Mouse (Mus musculus) activated CD4-positive, CD25-positive, alpha-beta regulatory T cell, adult 4 months (primary cell): ENCODE measurements around the gene Slc25a27. TPM values are rescaled to one million over a fixed set of nuclear protein-coding genes. Genes with fewer than 3 reads are reported as not detected.
A peak's percentile ranks its signal among the peaks of the same experiment; 100 is the strongest.

Experiments used
- ATAC-seq: one replicate; pipeline ENCODE4 v1.8.0; 2017
- polyA plus RNA-seq, 2 experiments: library from polyadenylated mRNA; unstranded; fragments of 100-300 nt; shearing (Covaris generic); gene quantifications; one replicate each; pipeline ENCODE4 v1.2.1; 2017

The Slc25a27 gene
- polyA plus RNA-seq, 2 experiments from 2014 or later = 2.6 TPM

- ATAC-seq = no peak
Observed at GRCm38 (mm10) chr17:43645136-43645535, 21.9 kb downstream of the Slc25a27 start.

GRCm38 (mm10) chr17:43644375-43644774, 22.6 kb downstream of the Slc25a27 start:
- no peak for ATAC-seq

GRCm38 (mm10) chr17:43643191-43643590, 23.8 kb downstream of the Slc25a27 start:
- no peak for ATAC-seq

- no peak for ATAC-seq
Observed at GRCm38 (mm10) chr17:43640825-43641224, 26.2 kb downstream of the Slc25a27 start.

GRCm38 (mm10) chr17:43637146-43637545, 29.9 kb downstream of the Slc25a27 start:
- no peak for ATAC-seq

- ATAC-seq = no peak
Observed at GRCm38 (mm10) chr17:43630427-43630760, 36.6 kb downstream of the Slc25a27 start.

GRCm38 (mm10) chr17:43629496-43630426, 37.3 kb downstream of the Slc25a27 start, which contains the start of gene Tdrd6:
Tdrd6 (minus strand) TSS chr17:43630299.
- ATAC-seq = no peak

GRCm38 (mm10) chr17:43629026-43629495, 38.0 kb downstream of the Slc25a27 start:
- ATAC-seq = no peak

- ATAC-seq = no peak
Observed at GRCm38 (mm10) chr17:43628246-43628645, 38.8 kb downstream of the Slc25a27 start.

GRCm38 (mm10) chr17:43622076-43622475, 44.9 kb downstream of the Slc25a27 start:
- ATAC-seq = no peak

GRCm38 (mm10) chr17:43619156-43619555, 47.9 kb downstream of the Slc25a27 start:
- no peak for ATAC-seq

- ATAC-seq = no peak
Observed at GRCm38 (mm10) chr17:43612221-43612620, 54.8 kb downstream of the Slc25a27 start.

GRCm38 (mm10) chr17:43611586-43611985, 55.4 kb downstream of the Slc25a27 start:
- ATAC-seq = peak; percentile 36

GRCm38 (mm10) chr17:43606704-43607103, 60.3 kb downstream of the Slc25a27 start:
- no peak for ATAC-seq

GRCm38 (mm10) chr17:43598706-43599105, 68.3 kb downstream of the Slc25a27 start:
- ATAC-seq = no peak

GRCm38 (mm10) chr17:43597742-43598141, 69.3 kb downstream of the Slc25a27 start:
- ATAC-seq = no peak

GRCm38 (mm10) chr17:43592296-43593291, 74.4 kb downstream of the Slc25a27 start:
- no peak for ATAC-seq

Other genes starting within 250 kb of the Slc25a27 start
- not detected for gene Mep1a, start 164.4 kb downstream of the Slc25a27 start, polyA plus RNA-seq
- not detected for gene Ankrd66, start 123.6 kb downstream of the Slc25a27 start, polyA plus RNA-seq
- gene Pla2g7, start 99.1 kb downstream of the Slc25a27 start, polyA plus RNA-seq = under 1 TPM in 1 of 2 experiments, not detected in 1; 0.89 TPM
- not detected for gene Tdrd6, start 36.9 kb downstream of the Slc25a27 start, polyA plus RNA-seq
- gene Cyp39a1, start 211 bp upstream of the Slc25a27 start, polyA plus RNA-seq = 1 to 10 TPM in 1 of 2 experiments, under 1 TPM in 1; 0.61 to 1.2 TPM
- gene Rcan2, start 134.1 kb upstream of the Slc25a27 start, polyA plus RNA-seq = not detected